Mouse (Mus musculus) MEL (cell line): ENCODE results near the gene Pgm2. TPM values are rescaled to one million over a fixed set of nuclear protein-coding genes. Genes with fewer than 3 reads are reported as not detected.

Source experiments
- DNase-seq: peaks from one replicate; pipeline ENCODE4 v3.0.0; 2011; ENCODE audit warnings: low read depth, low spot score
- H3K27ac ChIP-seq: 2 replicates; pipeline ENCODE4 v1.5.1; 2012; ENCODE audit warnings: low read depth, mild to moderate bottlenecking, control low read depth, low read length, moderate library complexity; ENCODE audit not compliant: control insufficient read depth
- H3K27me3 ChIP-seq, 2 experiments: fragments of 150-350 bp in 1 of 2; sonication (generic) in 1 of 2; 2 replicates each; pipeline ENCODE4 v1.6.1; 2012; ENCODE audit warnings: low read length in 2 of 2, mild to moderate bottlenecking in 2 of 2, improper control_type of control experiment in 1 of 2, moderate library complexity in 1 of 2; ENCODE audit not compliant: insufficient read depth in 2 of 2, control insufficient read depth in 1 of 2
- H3K36me3 ChIP-seq, 2 experiments: 2 replicates each; pipeline ENCODE4 v1.6.1; 2012 to 2014; ENCODE audit warnings: low read length in 2 of 2, improper control_type of control experiment in 1 of 2, inconsistent platforms in 1 of 2, mild to moderate bottlenecking in 1 of 2; ENCODE audit not compliant: insufficient read depth in 2 of 2, control insufficient read depth in 1 of 2
- H3K4me1 ChIP-seq, 2 experiments: fragments of 150-350 bp in 1 of 2; sonication (generic) in 1 of 2; 2 replicates each; pipeline ENCODE4 v1.6.1; 2012; ENCODE audit warnings: low read length in 2 of 2, improper control_type of control experiment in 1 of 2, mild to moderate bottlenecking in 1 of 2; ENCODE audit not compliant: insufficient read depth in 2 of 2, control insufficient read depth in 1 of 2
- H3K4me3 ChIP-seq, 2 experiments: fragments of 150-350 bp in 1 of 2; sonication (generic) in 1 of 2; 2 replicates each; pipeline ENCODE4 v1.5.1; 2012; ENCODE audit warnings: low read depth in 2 of 2, low read length in 2 of 2, mild to moderate bottlenecking in 2 of 2, moderate library complexity in 2 of 2, control low read depth in 1 of 2, improper control_type of control experiment in 1 of 2; ENCODE audit not compliant: control insufficient read depth in 1 of 2, insufficient read depth in 1 of 2
- H3K79me2 ChIP-seq: 2 replicates; pipeline ENCODE4 v1.6.1; 2012; ENCODE audit warnings: mild to moderate bottlenecking, low read length, moderate library complexity; ENCODE audit not compliant: control insufficient read depth, poor library complexity, insufficient read depth
- H3K9ac ChIP-seq: 2 replicates; pipeline ENCODE4 v1.6.1; 2012; ENCODE audit warnings: low read depth, mild to moderate bottlenecking, control low read depth, low read length, moderate library complexity; ENCODE audit not compliant: control insufficient read depth, poor library complexity, severe bottlenecking
- H3K9me3 ChIP-seq: fragments of 150-350 bp; sonication (generic); replicated peaks from 2 replicates; pipeline ENCODE4 v1.6.1; 2012; ENCODE audit warnings: mild to moderate bottlenecking, low read length, improper control_type of control experiment, moderate library complexity; ENCODE audit not compliant: insufficient read depth
- CHD1 ChIP-seq: IDR thresholded peaks from 2 replicates; pipeline ENCODE4 v1.6.1; 2012; ENCODE audit warnings: low read depth, mild to moderate bottlenecking, inconsistent platforms, low read length, improper control_type of control experiment
- CHD2 ChIP-seq: IDR thresholded peaks from 2 replicates; pipeline ENCODE4 v1.6.1; 2011; ENCODE audit warnings: low read length, improper control_type of control experiment
- E2F4 ChIP-seq: IDR thresholded peaks from 2 replicates; pipeline ENCODE4 v1.6.1; 2011; ENCODE audit warnings: low read depth, low read length, improper control_type of control experiment, borderline replicate concordance
- ELF1 ChIP-seq: IDR thresholded peaks from 2 replicates; pipeline ENCODE4 v1.6.1; 2014; ENCODE audit warnings: low read depth, mild to moderate bottlenecking, inconsistent platforms, low read length, improper control_type of control experiment, moderate library complexity
- ETS1 ChIP-seq: IDR thresholded peaks from 2 replicates; pipeline ENCODE4 v1.6.1; 2012; ENCODE audit warnings: low read depth, mild to moderate bottlenecking, inconsistent platforms, low read length, improper control_type of control experiment, moderate library complexity
- GABPA ChIP-seq: IDR thresholded peaks from 2 replicates; pipeline ENCODE4 v1.6.1; 2012; ENCODE audit warnings: low read depth, mild to moderate bottlenecking, inconsistent platforms, low read length, improper control_type of control experiment, moderate library complexity
- HCFC1 ChIP-seq: IDR thresholded peaks from 2 replicates; pipeline ENCODE4 v1.6.1; 2012; ENCODE audit warnings: low read depth, mild to moderate bottlenecking, inconsistent platforms, low read length, improper control_type of control experiment, moderate library complexity
- KAT2A ChIP-seq: conservative IDR thresholded peaks from 2 replicates; pipeline ENCODE4 v1.6.1; 2012; ENCODE audit warnings: low read depth, low read length, improper control_type of control experiment, inconsistent platforms
- MAZ ChIP-seq: IDR thresholded peaks from 2 replicates; pipeline ENCODE4 v1.6.1; 2012; ENCODE audit warnings: low read depth, mild to moderate bottlenecking, inconsistent platforms, low read length, improper control_type of control experiment
- MEF2A ChIP-seq: IDR thresholded peaks from 2 replicates; pipeline ENCODE4 v1.6.1; 2014; ENCODE audit warnings: low read depth, mild to moderate bottlenecking, inconsistent platforms, low read length, improper control_type of control experiment; ENCODE audit not compliant: poor library complexity, insufficient replicate concordance, severe bottlenecking; ENCODE audit errors: extremely low read depth
- MXI1 ChIP-seq: IDR thresholded peaks from 2 replicates; pipeline ENCODE4 v1.6.1; 2011; ENCODE audit warnings: mild to moderate bottlenecking, low read depth, low read length, improper control_type of control experiment
- MYB ChIP-seq: IDR thresholded peaks from 2 replicates; pipeline ENCODE4 v1.6.1; 2011; ENCODE audit warnings: mild to moderate bottlenecking, low read depth, low read length, improper control_type of control experiment
- MYC ChIP-seq: IDR thresholded peaks from 2 replicates; pipeline ENCODE4 v1.6.1; 2011; ENCODE audit warnings: low read depth, mild to moderate bottlenecking, low read length, improper control_type of control experiment, moderate library complexity
- NELFE ChIP-seq: IDR thresholded peaks from 2 replicates; pipeline ENCODE4 v1.6.1; 2011; ENCODE audit warnings: low read depth, low read length, improper control_type of control experiment
- POLR2A ChIP-seq, 2 experiments: IDR thresholded peaks; 2 replicates each; pipeline ENCODE4 v1.6.1; 2011 to 2012; ENCODE audit warnings: low read length in 2 of 2, mild to moderate bottlenecking in 2 of 2, control low read depth in 1 of 2, improper control_type of control experiment in 1 of 2, low read depth in 1 of 2, moderate library complexity in 1 of 2; ENCODE audit not compliant: control insufficient read depth in 1 of 2, insufficient read depth in 1 of 2, poor library complexity in 1 of 2
- POLR2AphosphoS2 ChIP-seq: IDR thresholded peaks from 2 replicates; pipeline ENCODE4 v1.6.1; 2011; ENCODE audit warnings: low read length, improper control_type of control experiment
- RAD21 ChIP-seq: IDR thresholded peaks from 2 replicates; pipeline ENCODE4 v1.6.1; 2011; ENCODE audit warnings: mild to moderate bottlenecking, low read depth, low read length, improper control_type of control experiment
- RCOR1 ChIP-seq: IDR thresholded peaks from 2 replicates; pipeline ENCODE4 v1.6.1; 2012; ENCODE audit warnings: low read depth, mild to moderate bottlenecking, inconsistent platforms, low read length, improper control_type of control experiment
- SIN3A ChIP-seq: IDR thresholded peaks from 2 replicates; pipeline ENCODE4 v1.6.1; 2012; ENCODE audit warnings: low read length, improper control_type of control experiment, inconsistent platforms
- TAL1 ChIP-seq: IDR thresholded peaks from 2 replicates; pipeline ENCODE4 v1.6.1; 2012; ENCODE audit warnings: mild to moderate bottlenecking, inconsistent platforms, low read length, moderate library complexity, mixed read lengths
- TBP ChIP-seq: IDR thresholded peaks from 2 replicates; pipeline ENCODE4 v1.8.0; 2011; ENCODE audit warnings: low read depth, low read length, improper control_type of control experiment
- TCF12 ChIP-seq: IDR thresholded peaks from 2 replicates; pipeline ENCODE4 v1.6.1; 2014; ENCODE audit warnings: low read depth, mild to moderate bottlenecking, inconsistent platforms, low read length, improper control_type of control experiment, moderate library complexity
- USF1 ChIP-seq: IDR thresholded peaks from 2 replicates; pipeline ENCODE4 v1.6.1; 2014; ENCODE audit warnings: low read depth, mild to moderate bottlenecking, inconsistent platforms, low read length, improper control_type of control experiment, moderate library complexity
- USF2 ChIP-seq, 2 experiments: IDR thresholded peaks; 2 replicates each; pipeline ENCODE4 v1.6.1; 2011 to 2012; ENCODE audit warnings: improper control_type of control experiment in 2 of 2, low read length in 2 of 2, borderline replicate concordance in 1 of 2, inconsistent platforms in 1 of 2, low read depth in 1 of 2, mild to moderate bottlenecking in 1 of 2; ENCODE audit not compliant: insufficient read depth in 1 of 2
- ZC3H11A ChIP-seq: IDR thresholded peaks from 2 replicates; pipeline ENCODE4 v1.6.1; 2012; ENCODE audit warnings: low read depth, mild to moderate bottlenecking, inconsistent platforms, low read length, improper control_type of control experiment
- ZNF384 ChIP-seq: IDR thresholded peaks from 2 replicates; pipeline ENCODE4 v1.6.1; 2012; ENCODE audit warnings: low read depth, mild to moderate bottlenecking, inconsistent platforms, low read length, improper control_type of control experiment
- polyA plus RNA-seq, 2 experiments: library from polyadenylated mRNA; stranded (reverse) in 1 of 2; unstranded in 1 of 2; fragments of >175 nt in 1 of 2; fragments of >200 nt in 1 of 2; gene quantifications; 2 replicates each; pipeline versions ENCODE4 v1.2.1 to v1.2.4; 2012; ENCODE audit warnings: low replicate concordance in 2 of 2, low read depth in 1 of 2; ENCODE audit not compliant: insufficient read length in 2 of 2, insufficient read depth in 1 of 2, missing spikeins in 1 of 2
- total RNA-seq: library from RNA; depleted of rRNA; stranded (reverse); fragments of 300-350 nt; gene quantifications from 2 replicates; pipeline ENCODE4 v1.2.3, GENCODE M21; 2012

Gene Pgm2
- total and polyA plus RNA-seq, 3 experiments: 22.0 to 64.0 TPM; not detected in 1

DNA sequence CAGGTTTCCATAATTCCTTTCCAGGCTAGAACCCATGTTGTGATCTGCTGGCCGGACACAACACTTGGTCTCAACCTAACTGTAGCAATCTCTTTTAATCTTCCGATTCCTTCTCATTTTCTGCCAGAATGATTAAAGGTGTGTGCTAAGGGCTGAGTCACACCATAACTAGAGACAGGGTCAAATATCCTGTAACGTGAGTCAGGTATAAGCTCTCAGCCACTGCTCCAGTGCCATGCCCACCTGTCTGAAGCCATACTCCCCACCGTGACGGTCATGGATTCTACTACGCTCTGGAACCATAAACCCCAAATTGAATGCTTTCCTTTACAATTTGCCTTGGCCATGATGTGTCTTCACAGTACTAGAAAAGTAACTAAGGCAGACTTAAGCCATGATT lies 36.5 kb upstream of the Pgm2 start:
- H3K4me1 ChIP-seq: peaks cover 0 to 5% of the 10 kb centered on the region in 2 experiments; a peak in 3 of 4 replicates
- H3K79me2 ChIP-seq: no peaks in the 10 kb centered on the region
- no peak overlapping the region for H3K4me3 ChIP-seq
- H3K36me3 ChIP-seq: peaks cover 0 to 2% of the 10 kb centered on the region in 2 experiments; a peak in 2 of 4 replicates
- no peaks in the 10 kb centered on the region for H3K27me3 ChIP-seq
- no peaks in the 10 kb centered on the region for H3K9me3 ChIP-seq
- no peak overlapping the region for H3K27ac ChIP-seq
- no peak overlapping the region for H3K9ac ChIP-seq
- TF ChIP-seq ZNF384 (no peak), GABPA (no peak), POLR2A (IDR thresholded peaks at IDR 0.05; ENCODE audit: control insufficient read depth in 1 of 2, insufficient read depth in 1 of 2, low read depth in 1 of 2, low read length in 2 of 2, poor library complexity in 1 of 2) (no peak), MAZ (no peak), RCOR1 (no peak), CHD1 (no peak), KAT2A (no peak), NELFE (no peak), RAD21 (no peak), USF1 (no peak)
- DNase-seq: no peak

DNA sequence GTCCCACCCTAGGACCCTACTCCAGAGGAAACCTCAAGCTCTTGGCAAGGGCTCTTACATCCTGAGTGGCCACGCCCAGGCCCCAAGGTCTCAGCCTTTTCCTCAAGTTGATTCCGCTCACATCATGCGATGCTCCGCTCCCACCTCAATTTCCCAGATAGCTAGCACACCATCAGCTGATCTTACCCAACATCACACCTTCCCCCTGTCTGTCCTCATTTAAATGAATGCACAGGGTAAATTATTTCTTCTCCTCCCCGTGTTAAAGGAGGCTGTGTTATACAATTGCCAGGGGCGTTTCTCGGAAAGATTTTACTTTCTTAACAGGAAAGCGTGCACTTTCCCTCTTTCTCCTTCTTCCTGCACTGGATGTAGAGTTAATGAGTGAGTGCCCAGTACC lies 31.9 kb upstream of the Pgm2 start:
- Histone ChIP-seq H3K4me1 (no peaks in the 10 kb centered on the region), H3K79me2 (no peaks in the 10 kb centered on the region), H3K4me3 (no peak overlapping the region), H3K9me3 (no peaks in the 10 kb centered on the region), H3K9ac (no peak overlapping the region), H3K27me3 (no peaks in the 10 kb centered on the region), H3K36me3 (no peaks in the 10 kb centered on the region), H3K27ac (no peak overlapping the region)
- TF ChIP-seq USF2 (IDR thresholded peaks at IDR 0.05; ENCODE audit: borderline replicate concordance in 1 of 2, insufficient read depth in 1 of 2, low read depth in 1 of 2, low read length in 2 of 2) (no peak), MYC (no peak), RAD21 (no peak), ZC3H11A (no peak), HCFC1 (no peak), MEF2A (no peak), CHD1 (no peak), ETS1 (no peak)
- DNase-seq: no peak

DNA sequence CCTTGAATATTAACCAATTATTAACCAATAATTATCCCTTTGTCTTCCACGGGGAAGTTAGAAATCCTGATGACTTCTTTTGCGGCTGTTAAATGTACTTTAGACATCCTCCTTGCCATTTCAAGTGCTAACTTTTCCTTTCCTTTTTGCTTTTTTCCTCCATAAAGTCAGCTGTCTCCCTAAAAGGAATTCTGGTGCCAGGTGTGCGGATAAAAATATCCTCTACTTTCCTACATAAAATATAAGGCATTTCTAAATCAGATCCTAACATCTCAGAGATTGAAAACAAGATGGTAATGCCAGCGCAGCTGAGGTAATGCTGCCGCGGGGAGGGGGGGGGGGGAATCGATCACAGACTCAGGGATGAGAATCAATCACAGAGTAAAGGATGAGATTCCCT lies 31.1 kb upstream of the Pgm2 start:
- no peak for TF ChIP-seq TCF12
- no peak for TF ChIP-seq MYB
- TF ChIP-seq USF1: no peak
- TF ChIP-seq ZNF384: no peak
- no peak for TF ChIP-seq RAD21
- TF ChIP-seq ZC3H11A: no peak
- no peak for TF ChIP-seq ETS1
- no peak for TF ChIP-seq MYC
- TF ChIP-seq SIN3A: no peak
- TF ChIP-seq TAL1: no peak
- no peak for TF ChIP-seq ELF1
- TF ChIP-seq CHD2: no peak
- no peak for TF ChIP-seq E2F4
- TF ChIP-seq MAZ: no peak
- TF ChIP-seq TBP: no peak
- TF ChIP-seq MXI1: no peak
- no peak for TF ChIP-seq POLR2AphosphoS2
- TF ChIP-seq KAT2A: no peak
- TF ChIP-seq, all 39 proteins: peak for 0
- H3K4me1 ChIP-seq: no peaks in the 10 kb centered on the region
- no peaks in the 10 kb centered on the region for H3K36me3 ChIP-seq
- no peaks in the 10 kb centered on the region for H3K9me3 ChIP-seq
- H3K27me3 ChIP-seq: no peaks in the 10 kb centered on the region
- H3K27ac ChIP-seq: no peak overlapping the region
- no peaks in the 10 kb centered on the region for H3K79me2 ChIP-seq
- H3K9ac ChIP-seq: no peak overlapping the region
- DNase-seq: no peak
- no peak overlapping the region for H3K4me3 ChIP-seq
